Mouse (Mus musculus) G1E (cell line): Measurements from ENCODE around the gene Rsph14. TPM values are rescaled to one million over a fixed set of nuclear protein-coding genes. Genes with fewer than 3 reads are reported as not detected.
A peak's percentile ranks its signal among the peaks of the same experiment; 100 is the strongest.

Experiments used
- ATAC-seq: 2 replicates; pipeline ENCODE4 v1.8.0; 2016; ENCODE audit warnings: mild to moderate bottlenecking; ENCODE audit not compliant: insufficient number of reproducible peaks, poor library complexity, low FRiP score, severe bottlenecking; ENCODE audit errors: extremely low read depth
- DNase-seq: peaks from one replicate; pipeline ENCODE4 v3.0.0; 2012; ENCODE audit warnings: low spot score
- H3K27me3 ChIP-seq: 2 replicates; pipeline ENCODE4 v1.6.1; 2012; ENCODE audit warnings: mild to moderate bottlenecking, low read length, inconsistent platforms; ENCODE audit not compliant: insufficient read depth
- H3K36me3 ChIP-seq: replicated peaks from 2 replicates; pipeline ENCODE3; 2012; ENCODE audit warnings: mild to moderate bottlenecking, inconsistent platforms
- H3K4me1 ChIP-seq: 2 replicates; pipeline ENCODE4 v1.6.1; 2012; ENCODE audit warnings: low read depth, low read length, inconsistent platforms, mixed read lengths; ENCODE audit not compliant: insufficient read depth
- H3K4me3 ChIP-seq: 2 replicates; pipeline ENCODE4 v1.5.1; 2012; ENCODE audit warnings: low read depth, mild to moderate bottlenecking, inconsistent platforms, low read length, moderate library complexity, mixed read lengths
- H3K9me3 ChIP-seq: replicated peaks from 2 replicates; pipeline ENCODE4 v1.6.1; 2012; ENCODE audit warnings: inconsistent platforms
- CTCF ChIP-seq: IDR thresholded peaks from 2 replicates; pipeline ENCODE4 v1.5.1; 2012; ENCODE audit warnings: low read depth, low read length, inconsistent platforms, mixed read lengths
- GATA1 ChIP-seq: IDR thresholded peaks from 2 replicates; pipeline ENCODE4 v1.6.1; 2012; ENCODE audit warnings: borderline replicate concordance, low read length, inconsistent platforms, mixed read lengths
- GATA2 ChIP-seq: IDR thresholded peaks from 2 replicates; pipeline ENCODE4 v1.6.1; 2012; ENCODE audit warnings: low read depth, low read length, inconsistent platforms, borderline replicate concordance
- POLR2AphosphoS5 ChIP-seq: IDR thresholded peaks from 2 replicates; pipeline ENCODE4 v1.6.1; 2012; ENCODE audit warnings: low read depth, low read length, inconsistent platforms; ENCODE audit not compliant: insufficient replicate concordance
- TAL1 ChIP-seq: conservative IDR thresholded peaks from 2 replicates; pipeline ENCODE4 v1.6.1; 2012; ENCODE audit warnings: low read depth, low read length, inconsistent platforms, mixed read lengths
- polyA plus RNA-seq: library from polyadenylated mRNA; stranded (reverse); fragments of >175 nt; gene quantifications from 2 replicates; pipeline ENCODE4 v1.2.3, GENCODE M21; 2012
- total RNA-seq, 2 experiments: library from RNA; stranded (forward) in 1 of 2; stranded (reverse) in 1 of 2; fragments of 200-1000 nt in 1 of 2; fragments of >200 nt in 1 of 2; fragmentation: Nextera tagmentation in 1 of 2; gene quantifications; 2 replicates each; pipeline ENCODE4 v1.2.3; 2014 to 2017

Rsph14 gene
- total and polyA plus RNA-seq, 3 experiments: 0.16 TPM; not detected in 2

- Histone ChIP-seq H3K9me3 (peaks cover 89% of the 10 kb centered on the region), H3K36me3 (no peaks in the 10 kb centered on the region), H3K4me1 (no peaks in the 10 kb centered on the region), H3K4me3 (no peak overlapping the region; the same call in 1 of the 2 replicates), H3K27me3 (no peaks in the 10 kb centered on the region)
- no peak for DNase-seq
- TF ChIP-seq TAL1: no peak
- TF ChIP-seq GATA2: no peak
- TF ChIP-seq POLR2AphosphoS5: no peak
- TF ChIP-seq GATA1: no peak
- TF ChIP-seq CTCF: no peak
- ATAC-seq: no peak
Observed at GRCm38 (mm10) chr10:75060843-75061235, 28.5 kb upstream of the Rsph14 start.

- Histone ChIP-seq H3K36me3 (no peaks in the 10 kb centered on the region), H3K9me3 (peaks cover 89% of the 10 kb centered on the region), H3K4me1 (no peaks in the 10 kb centered on the region), H3K27me3 (no peaks in the 10 kb centered on the region), H3K4me3 (peak within 1 kb of the TSS; percentile 13; the same call in 1 of the 2 replicates)
- ATAC-seq (no peak), DNase-seq (no peak)
- TF ChIP-seq POLR2AphosphoS5 (no peak), TAL1 (no peak), CTCF (no peak), GATA2 (no peak), GATA1 (no peak)
Observed at GRCm38 (mm10) chr10:75060217-75060842, 27.9 kb upstream of the Rsph14 start, which contains the start of gene Bcr. Gene Bcr, plus strand, starts transcription at chr10:75060592.

- no peaks in the 10 kb centered on the region for H3K27me3 ChIP-seq
- H3K36me3 ChIP-seq: no peaks in the 10 kb centered on the region
- H3K4me3 ChIP-seq: no peak overlapping the region
- DNase-seq (no peak), ATAC-seq (no peak)
- peaks cover 82% of the 10 kb centered on the region for H3K9me3 ChIP-seq
- no peaks in the 10 kb centered on the region for H3K4me1 ChIP-seq
- TF ChIP-seq GATA1 (no peak), CTCF (no peak), POLR2AphosphoS5 (no peak), TAL1 (no peak), GATA2 (no peak)
Observed at GRCm38 (mm10) chr10:75059396-75059795, 27.0 kb upstream of the Rsph14 start.

- peaks cover 82% of the 10 kb centered on the region for H3K9me3 ChIP-seq
- TF ChIP-seq GATA1 (no peak), CTCF (no peak), GATA2 (no peak)
- no peaks in the 10 kb centered on the region for H3K36me3 ChIP-seq
- ATAC-seq (no peak), DNase-seq (no peak)
- no peaks in the 10 kb centered on the region for H3K27me3 ChIP-seq
- no peak overlapping the region for H3K4me3 ChIP-seq
- no peaks in the 10 kb centered on the region for H3K4me1 ChIP-seq
Observed at GRCm38 (mm10) chr10:75058761-75059395, 26.5 kb upstream of the Rsph14 start.

GRCm38 (mm10) chr10:75058336-75058735 is 25.9 kb upstream of the Rsph14 start:
- no peak for TF ChIP-seq GATA1
- TF ChIP-seq GATA2: no peak
- no peak for TF ChIP-seq CTCF
- TF ChIP-seq POLR2AphosphoS5: no peak
- no peak for TF ChIP-seq TAL1
- Histone ChIP-seq H3K9me3 (peaks cover 81% of the 10 kb centered on the region), H3K4me3 (no peak overlapping the region), H3K36me3 (no peaks in the 10 kb centered on the region), H3K4me1 (no peaks in the 10 kb centered on the region), H3K27me3 (no peaks in the 10 kb centered on the region)
- no peak for DNase-seq
- no peak for ATAC-seq

- no peaks in the 10 kb centered on the region for H3K27me3 ChIP-seq
- no peak for TF ChIP-seq TAL1
- TF ChIP-seq CTCF: no peak
- no peak for TF ChIP-seq GATA1
- TF ChIP-seq GATA2: no peak
- TF ChIP-seq POLR2AphosphoS5: no peak
- no peaks in the 10 kb centered on the region for H3K4me1 ChIP-seq
- peaks cover 84% of the 10 kb centered on the region for H3K9me3 ChIP-seq
- no peak for ATAC-seq
- no peak for DNase-seq
- no peak overlapping the region for H3K4me3 ChIP-seq
- H3K36me3 ChIP-seq: no peaks in the 10 kb centered on the region
Observed at GRCm38 (mm10) chr10:75056255-75056654, 23.9 kb upstream of the Rsph14 start.
